Mouse (Mus musculus) heart, embryonic 12.5 days (tissue): ENCODE measurements at regions not wholly inside any gene's neighbourhood (a gene's known extent, or its start where the extent isn't known, plus 50 kb on each side); places are given as distances from the start of the nearest gene placed in this dataset.

ENCODE experiments used
- ATAC-seq: fragments of 200-750 bp; cut with Nextera tagmentation; 2 replicates; pipeline ENCODE4 v1.8.0; 2017; ENCODE audit warnings: moderate TSS enrichment, moderate library complexity; ENCODE audit not compliant: insufficient number of reproducible peaks, low FRiP score
- H3K27ac ChIP-seq: fragments of 300-500 bp; sonication (generic); 2 replicates; pipeline ENCODE4 v1.5.1; 2016; ENCODE audit warnings: mild to moderate bottlenecking, moderate library complexity; ENCODE audit not compliant: poor library complexity, severe bottlenecking
- H3K27me3 ChIP-seq: fragments of 300-500 bp; sonication (generic); replicated peaks from 2 replicates; pipeline ENCODE4 v1.6.1; 2016; ENCODE audit warnings: mild to moderate bottlenecking, moderate library complexity
- H3K36me3 ChIP-seq: fragments of 300-500 bp; sonication (generic); 2 replicates; pipeline ENCODE4 v1.6.1; 2016; ENCODE audit warnings: mild to moderate bottlenecking, moderate library complexity
- H3K4me1 ChIP-seq: fragments of 300-500 bp; sonication (generic); replicated peaks from 2 replicates; pipeline ENCODE4 v1.6.1; 2016; ENCODE audit warnings: mild to moderate bottlenecking
- H3K4me2 ChIP-seq: fragments of 300-500 bp; sonication (generic); 2 replicates; pipeline ENCODE4 v1.6.1; 2016; ENCODE audit warnings: mild to moderate bottlenecking, moderate library complexity
- H3K4me3 ChIP-seq: fragments of 300-500 bp; sonication (generic); 2 replicates; pipeline ENCODE4 v1.5.1; 2016; ENCODE audit warnings: mild to moderate bottlenecking
- H3K9ac ChIP-seq: fragments of 300-500 bp; sonication (generic); 2 replicates; pipeline ENCODE4 v1.6.1; 2016; ENCODE audit warnings: mild to moderate bottlenecking, moderate library complexity
- H3K9me3 ChIP-seq: fragments of 300-500 bp; sonication (generic); replicated peaks from 2 replicates; pipeline ENCODE4 v1.6.1; 2016; ENCODE audit warnings: mild to moderate bottlenecking, moderate library complexity
- WGBS: fragments of 180-500 bp; shearing (Covaris S2); methylation state at CpG from one replicate; pipeline ENCODE4 v1.1.7; 2016; 5-methylcytosine and 5-hydroxymethylcytosine counted together

GRCm38 (mm10) chr5:52973003-52973402 is 64.9 kb upstream of the Slc34a2 start:
- Histone ChIP-seq H3K36me3 (no peaks in the 10 kb centered on the region), H3K9ac (no peak overlapping the region), H3K27me3 (no peaks in the 10 kb centered on the region), H3K27ac (no peak overlapping the region), H3K4me2 (no peak overlapping the region), H3K9me3 (no peaks in the 10 kb centered on the region), H3K4me1 (peaks cover 18% of the 10 kb centered on the region), H3K4me3 (no peak overlapping the region)
- 68% methylated on average over 2 of the region's 2 CpGs for WGBS
- no peak for ATAC-seq

DNA sequence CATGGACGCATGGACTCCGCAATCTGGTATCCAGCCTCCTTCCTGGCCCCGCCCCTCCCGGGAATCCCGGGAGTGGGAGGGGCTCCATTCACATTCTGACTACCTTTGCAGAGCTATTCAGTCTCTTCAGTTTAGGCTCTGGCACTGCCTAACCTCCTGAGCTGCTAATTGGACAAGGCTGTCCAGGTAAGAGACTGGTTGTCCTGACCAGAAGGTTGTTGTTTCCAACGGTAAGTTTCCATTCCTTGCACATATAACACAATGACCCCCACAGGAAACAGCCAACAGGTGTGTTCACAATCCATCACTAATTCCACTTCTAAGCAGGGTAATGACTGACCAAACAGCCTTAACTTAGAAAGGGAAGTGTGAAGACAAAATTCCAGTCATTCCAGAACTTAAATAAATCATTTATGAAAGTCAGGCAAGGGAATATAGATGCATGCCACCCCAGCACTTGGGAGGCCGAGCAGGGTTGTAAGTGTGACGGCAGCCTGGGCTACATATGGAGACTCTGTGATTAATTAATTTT is 62.3 kb upstream of the Slc34a2 start:
- Histone ChIP-seq H3K27ac (no peak overlapping the region), H3K9me3 (0 out of 2 replicates have a peak, but pooled peaks cover 3% of the 10 kb centered on the region), H3K27me3 (no peaks in the 10 kb centered on the region), H3K4me1 (peaks cover 18% of the 10 kb centered on the region), H3K4me3 (no peak overlapping the region), H3K9ac (no peak overlapping the region), H3K4me2 (no peak overlapping the region), H3K36me3 (no peaks in the 10 kb centered on the region)
- WGBS, result 69% methylated on average over 8 of the region's 8 CpGs
- ATAC-seq, result no peak

- no peak overlapping the region for H3K4me3 ChIP-seq
- 53% methylated on average over 9 of the region's 9 CpGs for WGBS
- peak overlapping the region; percentile 13; the same call in 1 of the 2 replicates for H3K4me2 ChIP-seq
- peaks cover 18% of the 10 kb centered on the region for H3K4me1 ChIP-seq
- H3K9ac ChIP-seq, result no peak overlapping the region
- H3K27ac ChIP-seq, result no peak overlapping the region
- H3K36me3 ChIP-seq, result no peaks in the 10 kb centered on the region
- no peak for ATAC-seq
- H3K27me3 ChIP-seq, result no peaks in the 10 kb centered on the region
- H3K9me3 ChIP-seq, result 0 out of 2 replicates have a peak, but pooled peaks cover 3% of the 10 kb centered on the region
These were observed 59.8 kb upstream of the Slc34a2 start for GRCm38 (mm10) chr5:52977826-52978687.

- no peak overlapping the region for H3K4me3 ChIP-seq
- WGBS, result 49% methylated on average over 1 of the region's 1 CpGs
- H3K27me3 ChIP-seq, result no peaks in the 10 kb centered on the region
- peaks cover 18% of the 10 kb centered on the region for H3K4me1 ChIP-seq
- H3K4me2 ChIP-seq, result no peak overlapping the region
- no peak overlapping the region for H3K27ac ChIP-seq
- ATAC-seq, result no peak
- 0 out of 2 replicates have a peak, but pooled peaks cover 3% of the 10 kb centered on the region for H3K9me3 ChIP-seq
- H3K36me3 ChIP-seq, result no peaks in the 10 kb centered on the region
- no peak overlapping the region for H3K9ac ChIP-seq
These were observed 58.4 kb upstream of the Slc34a2 start for GRCm38 (mm10) chr5:52979458-52979857.

DNA sequence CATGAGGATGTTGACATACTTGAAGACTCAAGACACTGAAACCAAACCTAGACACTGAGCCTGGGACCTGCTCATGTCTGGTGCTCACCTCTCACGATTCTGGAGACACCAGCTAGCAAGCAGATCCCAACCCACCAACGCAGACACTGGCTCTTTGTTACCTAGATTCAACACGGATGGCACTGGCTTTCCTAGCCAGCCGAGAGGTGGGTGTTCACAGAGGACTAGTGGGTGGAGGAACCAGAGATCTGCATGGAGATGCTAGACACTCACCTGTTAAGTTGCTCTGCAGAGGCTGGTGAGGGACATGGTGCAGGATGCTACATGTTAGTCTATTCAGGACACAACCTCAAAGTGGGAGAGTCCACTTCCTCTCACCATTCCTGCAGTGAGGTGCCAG is 55.8 kb upstream of the Slc34a2 start:
- no peaks in the 10 kb centered on the region for H3K27me3 ChIP-seq
- no peak for ATAC-seq
- WGBS, result 78% methylated on average over 4 of the region's 4 CpGs
- H3K4me2 ChIP-seq, result no peak overlapping the region
- 0 out of 2 replicates have a peak, but pooled peaks cover 3% of the 10 kb centered on the region for H3K9me3 ChIP-seq
- no peak overlapping the region for H3K27ac ChIP-seq
- H3K4me1 ChIP-seq, result peaks cover 8% of the 10 kb centered on the region; the same call in 1 of the 2 replicates
- no peak overlapping the region for H3K4me3 ChIP-seq
- H3K36me3 ChIP-seq, result no peaks in the 10 kb centered on the region
- no peak overlapping the region for H3K9ac ChIP-seq

- peaks cover 2% of the 10 kb centered on the region; the same call in 1 of the 2 replicates for H3K4me1 ChIP-seq
- H3K4me2 ChIP-seq, result no peak overlapping the region
- no peak for ATAC-seq
- H3K4me3 ChIP-seq, result no peak overlapping the region
- no peak overlapping the region for H3K9ac ChIP-seq
- 65% methylated on average over 4 of the region's 4 CpGs for WGBS
- H3K9me3 ChIP-seq, result peaks cover 8% of the 10 kb centered on the region; the same call in 1 of the 2 replicates
- H3K27me3 ChIP-seq, result no peaks in the 10 kb centered on the region
- no peaks in the 10 kb centered on the region for H3K36me3 ChIP-seq
- no peak overlapping the region for H3K27ac ChIP-seq
These were observed 55.1 kb upstream of the Slc34a2 start for GRCm38 (mm10) chr5:52982741-52983140.
